Mouse (Mus musculus) urinary bladder, postnatal 4 days (tissue): ENCODE measurements around the gene Baiap2.

Experiments used
- DNase-seq, 2 experiments: peaks; one replicate each; pipeline ENCODE4 v3.0.0; 2021 to 2022; ENCODE audit warnings: low spot score in 2 of 2

The Baiap2 gene

GRCm38 (mm10) chr11:119942727-119943427 is at the start of gene Baiap2:
Gene Baiap2 (plus strand): TSS chr11:119942763.
- peak; percentile 99 to 100 for DNase-seq

GRCm38 (mm10) chr11:119893667-119894236 is 48.8 kb upstream of the Baiap2 start:
- DNase-seq, result no peak

- no peak for DNase-seq
Observed at GRCm38 (mm10) chr11:119894634-119895033, 47.9 kb upstream of the Baiap2 start.

GRCm38 (mm10) chr11:119897041-119897440 is 45.5 kb upstream of the Baiap2 start:
- DNase-seq, result no peak

GRCm38 (mm10) chr11:119898976-119899375 is 43.6 kb upstream of the Baiap2 start:
- no peak for DNase-seq

- DNase-seq, result no peak
Observed at GRCm38 (mm10) chr11:119901174-119901573, 41.4 kb upstream of the Baiap2 start.

- DNase-seq, result no peak
Observed at GRCm38 (mm10) chr11:119902891-119903290, 39.7 kb upstream of the Baiap2 start.

- no peak for DNase-seq
Observed at GRCm38 (mm10) chr11:119904621-119905286, 37.8 kb upstream of the Baiap2 start.

- no peak for DNase-seq
Observed at GRCm38 (mm10) chr11:119905794-119906193, 36.8 kb upstream of the Baiap2 start.

- no peak for DNase-seq
Observed at GRCm38 (mm10) chr11:119907006-119907650, 35.4 kb upstream of the Baiap2 start.

- no peak for DNase-seq
Observed at GRCm38 (mm10) chr11:119907711-119908110, 34.9 kb upstream of the Baiap2 start.

GRCm38 (mm10) chr11:119909436-119909835 is 33.1 kb upstream of the Baiap2 start:
- DNase-seq, result peak; percentile 55 to 76

GRCm38 (mm10) chr11:119912845-119913244 is 29.7 kb upstream of the Baiap2 start:
- no peak for DNase-seq

GRCm38 (mm10) chr11:119913291-119913934 is 29.1 kb upstream of the Baiap2 start, which contains the start of gene Chmp6:
Gene Chmp6 (plus strand): TSS chr11:119913441.
- DNase-seq, result peak; percentile 87 to 92

- no peak for DNase-seq
Observed at GRCm38 (mm10) chr11:119913935-119914314, 28.6 kb upstream of the Baiap2 start.

GRCm38 (mm10) chr11:119914381-119914780 is 28.2 kb upstream of the Baiap2 start:
- no peak for DNase-seq

- DNase-seq, result no peak
Observed at GRCm38 (mm10) chr11:119915666-119916065, 26.9 kb upstream of the Baiap2 start.

GRCm38 (mm10) chr11:119916102-119916790 is 26.3 kb upstream of the Baiap2 start:
- no peak for DNase-seq

- no peak for DNase-seq
Observed at GRCm38 (mm10) chr11:119916834-119917469, 25.6 kb upstream of the Baiap2 start.

GRCm38 (mm10) chr11:119918521-119918920 is 24.0 kb upstream of the Baiap2 start:
- DNase-seq, result no peak

GRCm38 (mm10) chr11:119919432-119919831 is 23.1 kb upstream of the Baiap2 start:
- DNase-seq, result no peak
